Mouse (Mus musculus) hindbrain, postnatal 0 days (tissue): ENCODE data around the gene Tpgs1. TPM values are rescaled to one million over a fixed set of nuclear protein-coding genes. Genes with fewer than 3 reads are reported as not detected.

Source experiments
- ATAC-seq: fragments of 200-750 bp; cut with Nextera tagmentation; 2 replicates; pipeline ENCODE4 v1.8.0; 2017; ENCODE audit warnings: mild to moderate bottlenecking, moderate TSS enrichment, moderate library complexity
- DNase-seq: peaks from one replicate; pipeline ENCODE4 v3.0.0-alpha.2; 2015; ENCODE audit warnings: low spot score
- H3K27ac ChIP-seq: fragments of 300-500 bp; sonication (generic); 2 replicates; pipeline ENCODE4 v1.5.1; 2014; ENCODE audit warnings: mild to moderate bottlenecking
- H3K27me3 ChIP-seq: fragments of 300-500 bp; sonication (generic); 2 replicates; pipeline ENCODE4 v1.6.1; 2014; ENCODE audit warnings: low read length, mixed read lengths; ENCODE audit not compliant: insufficient read depth
- H3K36me3 ChIP-seq: fragments of 300-500 bp; sonication (generic); 2 replicates; pipeline ENCODE4 v1.6.1; 2014; ENCODE audit warnings: low read length, mixed read lengths; ENCODE audit not compliant: insufficient read depth
- H3K4me1 ChIP-seq: fragments of 300-500 bp; sonication (generic); 2 replicates; pipeline ENCODE4 v1.6.1; 2014; ENCODE audit warnings: antibody characterized with exemption, low read length, mixed read lengths; ENCODE audit not compliant: insufficient read depth
- H3K4me2 ChIP-seq: fragments of 300-500 bp; sonication (generic); 2 replicates; pipeline ENCODE4 v1.6.1; 2014; ENCODE audit warnings: low read depth, mild to moderate bottlenecking, low read length, moderate library complexity, mixed read lengths
- H3K4me3 ChIP-seq: fragments of 300-500 bp; sonication (generic); 2 replicates; pipeline ENCODE4 v1.5.1; 2014; ENCODE audit warnings: low read length
- H3K9ac ChIP-seq: fragments of 300-500 bp; sonication (generic); replicated peaks from 2 replicates; pipeline ENCODE4 v1.6.1; 2014; ENCODE audit warnings: mild to moderate bottlenecking, low read length, moderate library complexity, mixed read lengths
- H3K9me3 ChIP-seq: fragments of 300-500 bp; sonication (generic); 2 replicates; pipeline ENCODE4 v1.6.1; 2016; ENCODE audit warnings: low read length, mixed read lengths
- CTCF ChIP-seq: IDR thresholded peaks from 2 replicates; pipeline ENCODE4 v1.5.1; 2016; ENCODE audit warnings: antibody characterized with exemption, control low read depth, low read depth
- WGBS: fragments of 180-500 bp; shearing (Covaris S2); extraction: QIAGEN DNeasy Blood & Tissue Kit; methylation state at CpG from one replicate; pipeline ENCODE4 v1.1.7; 2014; 5-methylcytosine and 5-hydroxymethylcytosine counted together
- polyA plus RNA-seq: library from polyadenylated mRNA; unstranded; fragments of >200 nt; fragmentation: Nextera tagmentation; extraction: Ambion mirVana; gene quantifications from 2 replicates; pipeline ENCODE4 v1.2.1, GENCODE M21; 2015
- total RNA-seq: library from RNA; depleted of rRNA; stranded (reverse); fragments of >200 nt; gene quantifications from 2 replicates; pipeline ENCODE4 v1.2.3, GENCODE M21; 2014

Tpgs1 gene
- total and polyA plus RNA-seq, 2 experiments from 2014 or later = 117 to 132 TPM

DNA sequence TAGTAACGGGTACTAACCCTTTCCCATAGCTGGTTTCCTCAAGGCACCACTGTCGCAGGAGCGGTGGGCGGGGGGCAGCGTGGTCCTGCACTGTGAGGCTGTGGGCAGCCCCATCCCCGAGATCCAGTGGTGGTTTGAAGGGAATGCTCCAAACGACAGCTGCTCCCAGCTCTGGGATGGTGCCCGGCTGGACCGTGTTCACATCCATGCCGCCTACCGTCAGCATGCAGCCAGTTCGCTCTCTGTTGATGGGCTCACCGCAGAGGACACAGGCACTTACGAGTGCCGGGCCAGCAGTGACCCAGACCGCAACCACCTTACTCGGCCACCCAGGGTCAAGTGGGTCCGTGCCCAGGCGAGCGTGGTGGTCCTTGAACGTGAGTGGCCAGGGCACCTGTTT lies 39.5 kb downstream of the Tpgs1 start:
- H3K4me1 ChIP-seq = peaks cover 23% of the 10 kb centered on the region
- peaks cover 27% of the 10 kb centered on the region for H3K36me3 ChIP-seq
- no peak overlapping the region for H3K4me3 ChIP-seq
- no peaks in the 10 kb centered on the region for H3K9me3 ChIP-seq
- H3K9ac ChIP-seq = no peak overlapping the region
- 89% methylated on average over 21 of the region's 21 CpGs for WGBS
- no peak for DNase-seq
- ATAC-seq = no peak
- no peak for TF ChIP-seq CTCF
- no peaks in the 10 kb centered on the region for H3K27me3 ChIP-seq
- no peak overlapping the region for H3K27ac ChIP-seq
- 0 out of 2 replicates have a peak overlapping the region, but pooled peaks have one; percentile 16 for H3K4me2 ChIP-seq

DNA sequence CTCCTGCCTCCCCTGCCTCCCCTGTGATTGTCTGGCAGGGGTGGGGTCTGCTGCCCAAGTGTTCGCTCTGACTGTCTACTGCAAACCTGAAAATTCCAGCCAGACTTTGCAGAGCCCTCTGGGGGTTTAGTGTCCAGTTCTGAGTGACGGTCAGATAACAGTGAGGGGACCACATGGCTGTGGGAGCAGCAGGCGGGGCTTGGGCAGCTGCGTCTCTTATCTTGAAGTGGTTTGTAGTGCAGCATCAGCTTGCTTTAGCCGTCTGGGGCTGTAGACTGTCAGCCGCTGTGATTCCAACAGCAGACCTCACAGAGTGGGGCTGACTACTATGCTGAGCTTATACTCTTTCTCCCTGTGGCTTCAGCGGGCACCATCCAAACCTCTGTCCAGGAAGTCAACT lies 40.1 kb downstream of the Tpgs1 start:
- ATAC-seq (no peak), DNase-seq (no peak)
- no peak for TF ChIP-seq CTCF
- WGBS = 85% methylated on average over 7 of the region's 7 CpGs
- H3K36me3 ChIP-seq = peaks cover 27% of the 10 kb centered on the region
- H3K9ac ChIP-seq = no peak overlapping the region
- H3K27me3 ChIP-seq = no peaks in the 10 kb centered on the region
- H3K27ac ChIP-seq = no peak overlapping the region
- H3K4me2 ChIP-seq = 0 out of 2 replicates have a peak overlapping the region, but pooled peaks have one; percentile 16
- no peaks in the 10 kb centered on the region for H3K9me3 ChIP-seq
- no peak overlapping the region for H3K4me3 ChIP-seq
- peaks cover 23% of the 10 kb centered on the region for H3K4me1 ChIP-seq

DNA sequence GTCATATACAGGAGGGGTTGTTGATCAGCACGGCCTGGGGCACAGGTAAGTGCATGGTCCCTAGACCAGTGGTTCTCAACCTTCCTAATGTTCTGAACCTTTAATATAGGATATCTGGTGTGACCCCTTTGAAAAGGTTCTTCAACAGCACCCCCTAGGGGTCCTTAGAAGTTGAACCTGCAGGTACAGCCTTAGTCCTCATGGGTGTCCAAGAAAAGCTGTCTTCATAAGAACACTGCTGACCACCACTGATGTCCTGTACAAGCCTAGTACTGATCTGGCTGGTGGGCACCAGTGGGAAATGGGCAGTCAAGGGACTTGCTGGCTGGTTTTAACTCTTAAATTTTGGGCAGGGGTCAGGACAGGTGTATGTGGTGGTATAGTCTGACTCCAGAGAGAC lies 42.9 kb downstream of the Tpgs1 start:
- DNase-seq = no peak
- peak; percentile 39 for TF ChIP-seq CTCF
- ATAC-seq = peak; percentile 5; the same call in 1 of the 2 replicates
- no peaks in the 10 kb centered on the region for H3K9me3 ChIP-seq
- peaks cover 4% of the 10 kb centered on the region for H3K4me1 ChIP-seq
- no peaks in the 10 kb centered on the region for H3K27me3 ChIP-seq
- no peak overlapping the region for H3K27ac ChIP-seq
- 73% methylated on average over 1 of the region's 1 CpGs for WGBS
- H3K9ac ChIP-seq = no peak overlapping the region
- H3K36me3 ChIP-seq = peaks cover 27% of the 10 kb centered on the region
- H3K4me2 ChIP-seq = no peak overlapping the region
- H3K4me3 ChIP-seq = no peak overlapping the region

DNA sequence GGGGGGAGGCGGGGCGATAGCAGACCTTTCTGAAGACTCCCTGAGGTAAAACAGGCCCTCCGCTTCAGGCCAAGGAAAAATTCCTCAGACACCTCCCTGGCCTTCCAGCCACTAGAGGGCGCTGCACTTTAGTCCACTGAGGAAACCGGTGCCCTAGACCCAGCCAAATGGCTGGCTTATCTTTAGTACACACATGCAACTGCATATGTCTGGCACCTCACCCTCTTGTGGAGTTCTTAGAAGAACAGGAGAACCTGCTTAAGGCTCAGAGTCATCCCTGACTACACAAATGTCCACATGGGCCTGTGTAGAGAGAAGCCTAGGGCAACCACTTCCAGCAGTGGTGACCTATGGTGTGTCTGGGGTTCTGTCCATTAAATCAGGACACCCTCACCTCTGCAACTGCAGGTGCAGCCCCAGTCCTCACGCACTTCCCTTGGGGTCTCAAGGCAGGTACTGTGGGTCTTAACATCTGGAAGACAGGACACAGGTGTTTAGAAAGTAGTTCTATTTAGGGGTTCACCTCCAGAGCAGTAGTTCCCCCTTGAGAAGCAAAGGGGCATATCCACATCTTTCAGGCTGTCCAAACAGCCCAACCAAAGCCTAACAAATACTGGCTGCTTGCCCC lies 43.4 kb downstream of the Tpgs1 start:
- Histone ChIP-seq H3K27ac (no peak overlapping the region), H3K4me3 (no peak overlapping the region), H3K27me3 (no peaks in the 10 kb centered on the region), H3K36me3 (peaks cover 27% of the 10 kb centered on the region), H3K9me3 (no peaks in the 10 kb centered on the region), H3K9ac (no peak overlapping the region), H3K4me2 (no peak overlapping the region), H3K4me1 (no peaks in the 10 kb centered on the region)
- ATAC-seq (peak; percentile 28), DNase-seq (peak; percentile 90)
- WGBS = 15% methylated on average over 4 of the region's 6 CpGs
- TF ChIP-seq CTCF = peak; percentile 84

DNA sequence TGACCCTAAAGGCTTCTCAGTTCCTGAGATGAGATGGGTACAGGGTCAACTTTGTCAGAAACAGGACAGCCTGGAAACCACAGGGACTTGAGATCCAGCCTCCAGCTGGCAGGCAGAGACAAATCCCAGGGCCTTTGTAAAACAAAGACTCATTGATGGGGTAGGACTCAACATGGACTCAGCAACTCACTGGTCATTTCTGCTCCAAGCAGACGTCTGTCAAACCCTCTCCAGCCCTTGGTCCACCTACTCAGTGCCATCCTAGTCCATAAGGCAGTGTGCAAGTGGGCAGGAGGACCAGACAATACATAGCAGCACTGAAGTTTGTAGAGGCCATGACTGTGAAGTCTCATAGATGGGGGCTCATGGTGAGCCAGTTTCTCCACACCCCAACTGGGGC lies 44.0 kb downstream of the Tpgs1 start:
- H3K27ac ChIP-seq = no peak overlapping the region
- no peaks in the 10 kb centered on the region for H3K27me3 ChIP-seq
- TF ChIP-seq CTCF = no peak
- no peak for ATAC-seq
- H3K36me3 ChIP-seq = peaks cover 27% of the 10 kb centered on the region
- H3K4me1 ChIP-seq = no peaks in the 10 kb centered on the region
- no peak for DNase-seq
- no peaks in the 10 kb centered on the region for H3K9me3 ChIP-seq
- H3K4me2 ChIP-seq = no peak overlapping the region
- no peak overlapping the region for H3K4me3 ChIP-seq
- H3K9ac ChIP-seq = no peak overlapping the region
- WGBS = 17% methylated on average over 1 of the region's 1 CpGs

DNA sequence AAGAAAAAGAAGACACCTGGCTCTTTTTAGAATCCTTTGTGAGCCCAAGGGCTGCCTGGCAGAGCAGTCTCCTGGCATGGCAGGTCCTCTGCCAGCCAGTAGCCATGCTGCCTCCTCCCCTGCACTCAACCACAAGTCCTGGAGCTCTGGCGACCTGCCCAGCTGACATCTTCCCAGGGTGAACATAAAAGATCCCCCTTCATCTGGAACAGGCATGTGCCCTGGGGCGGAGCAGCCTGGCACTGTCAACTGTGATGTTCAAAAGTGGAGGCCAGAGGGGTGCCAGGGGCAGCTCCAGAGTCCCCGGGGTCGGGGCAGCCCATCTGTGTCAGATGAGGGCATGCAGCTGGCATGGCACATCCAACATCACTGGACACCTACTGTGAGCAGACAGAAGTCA lies 45.8 kb downstream of the Tpgs1 start:
- ATAC-seq = no peak
- DNase-seq = peak; percentile 52
- H3K27ac ChIP-seq = no peak overlapping the region

DNA sequence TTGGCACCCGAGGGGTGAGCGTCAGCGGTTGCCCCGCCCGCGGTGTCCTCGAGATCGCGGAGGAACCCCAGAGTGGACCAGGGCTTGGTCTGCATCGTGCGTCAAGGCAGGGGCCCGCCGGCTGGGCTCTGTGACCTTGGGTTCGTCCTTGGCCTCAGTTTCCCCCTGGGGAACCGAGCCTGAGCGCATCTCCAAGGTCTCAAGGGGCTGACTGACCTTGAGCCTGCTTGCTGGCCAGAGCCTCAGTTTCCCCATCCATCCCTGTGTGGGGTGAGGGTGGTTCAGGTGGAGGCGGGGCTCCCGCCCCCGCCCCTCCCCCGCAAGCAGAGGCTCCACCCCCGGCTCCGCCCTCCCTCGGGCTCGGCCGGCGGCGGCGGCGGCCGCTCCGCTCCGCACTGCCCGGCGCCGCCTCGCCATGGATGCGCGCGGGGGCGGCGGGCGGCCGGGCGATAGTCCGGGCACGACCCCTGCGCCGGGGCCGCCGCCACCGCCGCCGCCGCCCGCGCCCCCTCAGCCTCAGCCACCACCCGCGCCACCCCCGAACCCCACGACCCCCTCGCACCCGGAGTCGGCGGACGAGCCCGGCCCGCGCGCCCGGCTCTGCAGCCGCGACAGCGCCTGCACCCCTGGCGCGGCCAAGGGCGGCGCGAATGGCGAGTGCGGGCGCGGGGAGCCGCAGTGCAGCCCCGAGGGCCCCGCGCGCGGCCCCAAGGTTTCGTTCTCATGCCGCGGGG lies 47.3 kb downstream of the Tpgs1 start, which contains the start of gene Hcn2:
Gene Hcn2 (plus strand): TSS at position 381 of the 734 bp plus-strand sequence.
- 1% methylated on average over 64 of the region's 91 CpGs for WGBS
- ATAC-seq (peak; percentile 60), DNase-seq (peak; percentile 68)
- Histone ChIP-seq H3K27me3 (no peaks in the 10 kb centered on the region), H3K4me2 (peak within 1 kb of the TSS; percentile 88), H3K9ac (peak within 1 kb of the TSS; percentile 82), H3K36me3 (peaks cover 8% of the 10 kb centered on the region; the same call in 1 of the 2 replicates), H3K4me3 (peak within 1 kb of the TSS; percentile 76), H3K4me1 (no peaks in the 10 kb centered on the region), H3K9me3 (no peaks in the 10 kb centered on the region), H3K27ac (peak within 1 kb of the TSS; percentile 76)
- TF ChIP-seq CTCF = no peak

More for the DNA sequence above, 45.8 kb downstream of the Tpgs1 start:
- Histone ChIP-seq H3K36me3 (peaks cover 22% of the 10 kb centered on the region), H3K4me2 (no peak overlapping the region), H3K9me3 (no peaks in the 10 kb centered on the region), H3K9ac (no peak overlapping the region), H3K4me3 (no peak overlapping the region), H3K27me3 (no peaks in the 10 kb centered on the region), H3K4me1 (no peaks in the 10 kb centered on the region)
- TF ChIP-seq CTCF = no peak
- WGBS = 48% methylated on average over 4 of the region's 4 CpGs
